Mouse (Mus musculus): Measurements from ENCODE around the gene Dok1.
A peak's percentile ranks its signal among the peaks of the same experiment; 100 is the strongest.

Dok1 gene

GRCm38 (mm10) chr6:83044742-83045141, 11.5 kb upstream of the Dok1 start:
- DNase-seq: peak in 1 of 2 experiments; percentile 24

DNA sequence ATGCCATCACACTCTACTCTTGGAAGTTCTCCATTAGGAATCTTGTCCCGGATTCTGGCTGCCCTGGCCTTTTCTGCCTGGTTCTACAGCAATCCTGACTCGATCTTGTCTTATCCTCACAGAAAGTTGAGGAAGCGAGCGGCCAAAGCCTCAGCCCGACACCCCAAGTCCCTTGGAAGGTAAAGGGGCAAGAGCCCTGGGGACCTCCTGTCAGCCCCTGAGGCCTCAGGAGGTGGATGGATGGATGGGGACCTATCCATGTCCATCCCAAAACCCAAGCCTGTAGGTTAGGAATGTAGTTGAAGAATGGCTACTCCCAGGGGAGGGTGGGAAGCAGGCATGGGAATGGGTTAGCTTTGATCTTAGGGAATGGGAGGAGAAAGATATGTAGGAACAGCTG, 10.7 kb upstream of the Dok1 start:
- no peak for DNase-seq

DNA sequence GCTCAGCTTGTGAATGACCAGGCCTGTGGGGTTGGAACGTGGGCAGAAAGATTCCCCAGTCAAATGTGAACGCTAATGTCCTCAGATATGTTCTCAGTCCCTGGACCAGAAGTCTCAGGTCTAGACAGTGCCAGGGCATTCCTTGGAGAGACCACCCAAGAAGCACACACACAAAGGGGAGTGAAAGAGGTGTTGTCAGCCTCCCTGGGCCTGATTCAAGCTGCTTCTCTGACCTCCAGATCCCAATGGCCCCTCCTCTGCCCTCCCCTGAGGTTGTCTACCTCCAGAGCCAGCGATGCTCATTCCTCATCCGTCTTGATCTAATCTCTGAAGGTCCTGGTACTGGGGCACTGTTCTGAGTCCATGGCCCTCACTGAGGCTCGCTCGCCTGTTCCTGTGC, 10.3 kb upstream of the Dok1 start:
- DNase-seq: no peak

DNA sequence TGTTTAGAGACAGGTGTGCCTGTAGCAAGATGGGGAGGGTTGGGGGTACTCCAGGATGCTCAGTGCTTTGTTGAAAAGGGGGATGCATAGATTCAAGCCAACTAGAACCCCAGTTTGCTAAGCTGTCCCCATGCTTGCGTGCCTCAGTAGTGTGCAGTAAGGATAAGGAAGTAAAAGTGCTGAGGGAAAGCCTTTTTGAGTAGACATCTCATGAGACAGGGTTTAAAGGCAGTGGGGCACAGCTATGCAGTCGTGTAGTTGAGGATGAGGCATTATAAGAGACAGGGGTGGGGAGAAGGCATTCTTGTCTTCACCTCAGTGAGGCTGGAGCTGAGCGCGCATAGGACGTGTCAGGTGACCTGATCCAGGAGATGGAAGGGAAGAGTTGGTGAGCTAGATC, 7.3 kb upstream of the Dok1 start:
- no peak for DNase-seq

DNA sequence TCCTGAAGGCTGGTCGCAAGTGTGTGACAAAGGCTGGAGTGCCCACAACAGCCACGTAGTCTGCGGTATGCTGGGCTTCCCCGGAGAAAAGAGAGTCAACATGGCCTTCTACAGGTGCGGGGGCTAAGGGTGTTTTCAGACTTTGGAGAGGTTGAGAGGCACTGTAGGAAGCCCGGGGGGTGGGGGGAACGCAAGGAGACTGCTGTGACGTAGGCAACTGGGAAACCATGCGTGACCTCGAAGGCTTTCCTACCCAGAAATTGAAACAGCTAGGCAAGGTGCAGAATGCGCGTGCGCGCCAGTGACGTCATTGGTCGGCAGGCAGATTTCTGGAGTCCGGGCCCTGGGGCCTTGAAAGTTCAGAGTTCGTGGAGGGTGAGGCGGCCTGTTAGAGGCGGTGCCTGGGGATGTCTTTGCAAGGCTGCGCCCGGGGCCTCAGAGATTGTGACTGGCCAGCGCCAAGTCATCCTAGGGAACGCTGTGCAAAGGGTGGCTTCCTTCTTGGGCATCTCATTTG, 5.3 kb upstream of the Dok1 start:
- DNase-seq: peak; percentile 95 to 97

GRCm38 (mm10) chr6:83037188-83037587, 3.9 kb upstream of the Dok1 start:
- no peak for DNase-seq

DNA sequence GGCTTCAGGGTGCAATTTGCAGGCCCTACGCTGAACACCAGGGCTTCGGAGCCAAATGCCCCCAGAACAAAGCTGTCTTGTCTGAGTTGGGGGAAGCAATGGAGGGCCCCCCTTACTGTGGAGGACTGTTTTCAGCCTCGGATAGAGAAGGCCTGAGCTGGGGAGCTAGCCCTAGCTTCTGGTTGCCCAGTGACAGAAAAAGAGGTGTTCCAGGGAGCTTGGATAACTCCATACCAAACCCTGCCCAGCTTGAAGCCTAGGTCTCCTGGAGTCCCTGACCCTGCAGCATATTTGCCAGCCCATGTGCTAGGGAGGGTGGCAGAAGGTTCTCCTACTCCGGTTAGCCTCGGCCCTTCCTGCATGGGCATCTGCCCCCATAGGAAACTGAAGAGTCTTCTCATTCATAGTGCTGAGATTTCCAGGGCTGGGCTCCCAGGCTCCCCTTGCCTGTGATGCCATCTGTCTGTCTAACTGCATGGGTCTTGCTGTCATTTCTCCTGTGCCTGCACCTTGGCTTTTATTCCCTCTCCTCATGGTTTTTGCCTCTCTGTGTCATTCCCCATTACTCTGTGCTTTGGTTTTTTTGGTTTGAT, 1.3 kb upstream of the Dok1 start:
- no peak for DNase-seq

- DNase-seq: peak; percentile 50
Observed at GRCm38 (mm10) chr6:83032769-83033191, 491 bp downstream of the Dok1 start.

- DNase-seq: no peak
Observed at GRCm38 (mm10) chr6:83031921-83032590, 1.2 kb downstream of the Dok1 start.

GRCm38 (mm10) chr6:83031111-83031510, 2.2 kb downstream of the Dok1 start:
- DNase-seq: no peak

DNA sequence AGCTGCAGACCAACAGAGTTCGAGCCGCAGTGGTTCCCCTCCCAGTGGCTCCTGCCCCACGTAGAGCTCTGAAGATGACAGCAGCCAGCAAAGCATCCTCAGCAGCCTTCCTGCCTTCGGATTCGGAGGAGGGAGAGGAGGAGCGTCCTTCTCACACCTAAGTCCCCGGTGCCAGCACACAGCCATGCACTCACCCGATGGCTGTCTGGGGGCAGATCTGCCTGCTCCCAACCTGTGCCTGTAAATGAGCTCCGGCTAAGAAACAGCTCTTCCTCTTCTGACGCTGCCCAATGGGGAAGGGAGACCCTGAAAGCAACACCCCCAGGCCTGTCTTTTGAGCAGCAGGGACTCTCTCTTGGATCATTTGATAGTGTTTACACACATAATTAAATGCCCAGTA, 3.5 kb downstream of the Dok1 start:
- DNase-seq: no peak

DNA sequence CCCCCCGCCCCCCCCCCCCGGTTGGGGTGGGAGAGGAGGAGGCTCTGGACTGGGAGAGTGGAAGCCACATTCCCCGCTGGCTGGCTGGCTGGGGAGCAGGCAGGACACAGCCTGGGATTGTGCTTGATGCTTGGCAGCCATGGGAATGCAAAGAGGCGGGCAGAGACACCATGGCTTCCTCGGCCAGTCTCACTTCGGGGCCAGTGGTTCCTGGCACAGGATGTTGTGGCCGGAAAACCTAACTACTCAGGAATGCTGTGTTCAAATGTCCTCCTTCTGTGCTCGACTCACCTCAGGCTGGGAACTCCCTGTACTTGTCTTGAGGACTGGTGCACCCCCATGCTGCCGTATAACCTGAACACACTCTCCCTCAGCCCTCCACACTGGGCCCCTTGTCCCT, 5.6 kb downstream of the Dok1 start:
- peak in 1 of 2 experiments; percentile 37 for DNase-seq

GRCm38 (mm10) chr6:83027293-83027692, 6.0 kb downstream of the Dok1 start:
- no peak for DNase-seq

DNA sequence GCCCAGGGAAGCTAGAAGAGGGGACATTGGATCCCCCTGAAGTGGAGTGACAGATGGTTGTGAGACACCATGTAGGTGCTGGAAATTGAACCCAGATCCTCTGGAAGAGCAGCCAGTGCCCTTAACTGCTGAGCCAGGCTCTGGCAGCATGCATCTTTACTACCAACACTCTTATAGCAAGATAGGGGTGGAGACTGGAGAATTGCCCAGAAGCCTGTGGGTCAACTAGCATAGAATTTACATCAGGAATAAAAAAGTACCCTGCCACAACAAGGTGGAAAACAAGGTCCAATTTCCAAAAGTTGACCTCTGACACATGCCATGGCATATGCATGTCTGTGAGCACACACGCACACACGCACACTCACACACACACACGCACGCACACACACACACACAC, 8.1 kb downstream of the Dok1 start:
- no peak for DNase-seq

- DNase-seq: no peak
Observed at GRCm38 (mm10) chr6:83024421-83024820, 8.8 kb downstream of the Dok1 start.

GRCm38 (mm10) chr6:83023786-83024185, 9.5 kb downstream of the Dok1 start:
- no peak for DNase-seq

- DNase-seq: no peak
Observed at GRCm38 (mm10) chr6:83023008-83023407, 10.3 kb downstream of the Dok1 start.

DNA sequence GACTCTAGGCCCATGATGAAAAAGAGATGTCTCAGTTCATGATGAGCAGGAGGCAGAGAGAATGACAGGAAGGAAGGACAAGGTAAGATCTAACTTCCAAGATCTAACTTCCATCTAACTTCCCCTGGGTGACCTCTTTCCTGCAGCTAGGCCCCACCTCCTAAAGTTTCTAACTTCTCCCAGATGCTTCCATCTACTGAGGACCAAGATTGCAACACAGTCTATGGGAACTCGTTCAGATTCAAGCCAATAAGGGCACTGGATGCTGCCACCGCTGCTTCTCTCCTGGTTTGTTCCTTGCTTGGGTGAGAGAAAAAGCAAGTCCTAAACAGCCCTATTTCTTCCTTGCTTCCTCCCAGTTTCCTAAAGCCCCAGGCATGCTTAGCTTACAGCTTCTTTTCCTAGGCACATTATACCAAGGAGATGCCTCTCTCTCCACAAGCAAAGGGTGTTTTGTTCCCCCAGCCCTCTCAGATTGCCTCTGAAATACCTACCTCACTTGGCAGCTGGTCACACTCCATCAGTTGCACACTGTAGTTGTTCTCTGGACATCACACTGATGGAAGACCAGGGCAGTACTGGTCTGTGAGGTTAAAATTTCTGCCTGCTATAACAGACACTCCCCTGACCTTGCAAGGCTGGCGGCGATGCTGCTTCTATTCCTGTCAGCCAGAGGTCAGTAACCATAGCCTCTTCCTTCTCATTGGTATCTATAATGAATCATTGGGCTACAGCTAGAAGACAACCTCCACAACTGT, 12.3 kb downstream of the Dok1 start:
- no peak for DNase-seq

DNA sequence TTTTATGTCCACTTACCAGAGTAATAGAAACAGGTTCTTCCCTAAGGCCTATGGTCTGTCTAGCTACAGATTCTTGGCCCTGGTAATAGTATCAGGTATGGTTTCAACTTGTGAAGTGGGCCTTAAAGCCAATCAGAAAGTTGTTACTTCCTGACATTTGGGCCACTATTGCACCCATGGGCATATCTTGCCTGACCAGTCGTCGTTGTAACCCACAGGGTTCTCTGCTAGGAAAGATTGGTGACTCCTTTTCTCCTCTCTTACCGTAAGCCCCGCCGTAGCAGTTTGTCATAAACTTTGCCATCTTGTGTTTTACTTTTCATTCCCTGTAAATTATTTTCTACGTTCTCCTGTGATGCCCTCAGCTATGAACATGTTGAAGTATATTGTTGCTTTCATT, 13.2 kb downstream of the Dok1 start:
- no peak for DNase-seq

DNA sequence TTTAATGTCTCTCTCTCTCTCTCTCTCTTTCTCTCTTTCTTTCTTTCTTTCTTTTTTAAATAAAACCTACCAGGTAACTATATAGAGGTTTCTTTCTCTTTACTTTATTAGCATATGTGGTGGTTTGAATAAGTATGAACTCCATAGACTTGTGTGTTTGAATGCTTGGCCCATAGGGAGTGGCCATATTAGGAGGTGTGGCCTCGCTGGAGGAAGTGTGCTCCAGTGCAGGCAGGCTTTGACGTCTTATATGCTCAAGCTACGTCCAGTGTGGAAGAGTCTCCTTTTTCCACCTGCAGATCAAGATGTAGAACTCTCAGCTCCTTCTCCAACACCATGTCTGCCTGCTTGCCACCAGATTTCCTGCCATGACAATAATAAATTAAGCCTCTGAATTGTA, 14.2 kb downstream of the Dok1 start:
- no peak for DNase-seq

GRCm38 (mm10) chr6:83017190-83017589, 16.1 kb downstream of the Dok1 start:
- peak; percentile 40 to 55 for DNase-seq

- DNase-seq: no peak
Observed at GRCm38 (mm10) chr6:83015749-83016148, 17.5 kb downstream of the Dok1 start.

DNA sequence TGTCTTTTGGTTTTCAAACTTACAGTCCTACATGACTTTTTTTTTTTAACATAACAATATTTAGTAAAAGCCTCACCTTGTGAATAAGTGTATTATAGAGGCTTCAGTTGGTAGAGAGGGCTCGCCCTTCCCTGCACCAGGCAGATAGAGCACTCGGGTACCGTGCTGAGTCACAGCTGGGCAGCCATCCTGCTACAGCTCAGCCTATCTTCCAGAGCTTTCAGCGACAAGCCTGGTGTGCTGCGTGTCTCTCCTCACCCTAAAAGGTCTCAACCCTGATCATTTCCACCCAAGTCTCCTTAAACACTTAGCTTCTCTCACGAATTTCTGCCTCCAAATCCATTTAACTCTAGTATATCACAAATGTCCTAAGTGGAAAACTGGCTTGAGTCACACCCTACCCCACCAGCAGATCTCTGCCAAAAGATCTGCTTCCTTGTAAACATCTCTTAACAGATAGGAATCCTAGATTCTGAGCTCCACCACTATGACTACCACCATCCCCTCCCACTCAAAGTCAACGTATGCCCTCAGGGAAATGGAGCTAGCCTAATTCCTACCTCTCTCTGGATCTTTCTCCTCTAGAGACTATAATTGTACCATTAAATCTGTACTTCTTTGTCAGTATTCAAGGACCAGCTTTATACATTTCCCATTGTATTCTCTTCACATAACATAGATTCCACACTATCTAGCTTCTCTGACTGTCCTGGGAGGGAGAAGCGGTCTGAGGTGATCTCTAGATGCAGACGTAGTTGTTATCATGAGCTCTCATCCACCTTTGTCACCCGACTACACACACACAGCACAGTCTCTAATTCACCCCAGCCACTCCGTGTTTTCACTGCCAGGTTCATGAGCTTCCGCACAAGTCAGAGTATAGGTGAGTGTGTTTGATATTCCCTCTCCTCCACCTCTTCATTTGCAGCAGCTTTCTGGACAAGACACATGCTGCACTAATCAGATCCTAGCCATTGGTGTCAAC, 18.5 kb downstream of the Dok1 start:
- DNase-seq: no peak

Data from lung, adult 18-20 months (tissue).